Mouse (Mus musculus): ENCODE data around the gene Itgb7.
"Not testable (repeated sequence)": the region's sequence is repeated elsewhere in the genome, so short reads cannot be mapped to it uniquely, and the experiment has no call there.

The Itgb7 gene

DNA sequence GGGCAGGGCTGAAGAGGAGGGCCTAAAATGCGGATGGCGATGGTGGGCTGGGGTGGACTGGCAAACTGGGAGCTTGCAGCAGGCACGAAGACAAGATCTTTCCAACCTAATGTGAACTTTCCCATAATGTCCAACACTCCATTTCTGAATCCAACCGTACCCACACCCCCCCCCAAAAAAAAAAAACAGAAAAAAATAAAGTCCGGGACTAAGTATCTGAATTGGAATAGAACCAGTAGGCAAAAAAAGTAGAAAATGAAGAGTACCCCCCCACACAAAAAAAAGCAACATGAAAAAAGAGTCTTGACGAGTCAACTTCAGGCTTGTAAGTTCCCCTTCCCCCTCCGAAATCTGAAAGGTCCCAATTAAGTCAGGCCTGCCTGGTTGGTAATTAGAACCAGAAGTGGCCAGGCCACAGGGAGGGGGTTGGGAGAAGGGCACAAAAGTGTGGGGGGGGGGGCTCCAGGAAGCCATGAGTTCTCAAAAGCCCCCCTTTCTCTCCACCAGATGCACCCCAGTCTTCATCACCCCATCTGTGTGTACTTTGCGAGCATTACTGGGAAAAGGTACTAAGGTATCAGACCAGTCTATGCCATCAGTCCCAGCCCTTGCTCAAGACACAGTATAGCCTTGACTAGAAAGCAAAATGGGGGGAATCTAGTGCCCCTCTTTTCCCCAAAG lies 16.5 kb upstream of the Itgb7 start:
- DNase-seq, result no peak

DNA sequence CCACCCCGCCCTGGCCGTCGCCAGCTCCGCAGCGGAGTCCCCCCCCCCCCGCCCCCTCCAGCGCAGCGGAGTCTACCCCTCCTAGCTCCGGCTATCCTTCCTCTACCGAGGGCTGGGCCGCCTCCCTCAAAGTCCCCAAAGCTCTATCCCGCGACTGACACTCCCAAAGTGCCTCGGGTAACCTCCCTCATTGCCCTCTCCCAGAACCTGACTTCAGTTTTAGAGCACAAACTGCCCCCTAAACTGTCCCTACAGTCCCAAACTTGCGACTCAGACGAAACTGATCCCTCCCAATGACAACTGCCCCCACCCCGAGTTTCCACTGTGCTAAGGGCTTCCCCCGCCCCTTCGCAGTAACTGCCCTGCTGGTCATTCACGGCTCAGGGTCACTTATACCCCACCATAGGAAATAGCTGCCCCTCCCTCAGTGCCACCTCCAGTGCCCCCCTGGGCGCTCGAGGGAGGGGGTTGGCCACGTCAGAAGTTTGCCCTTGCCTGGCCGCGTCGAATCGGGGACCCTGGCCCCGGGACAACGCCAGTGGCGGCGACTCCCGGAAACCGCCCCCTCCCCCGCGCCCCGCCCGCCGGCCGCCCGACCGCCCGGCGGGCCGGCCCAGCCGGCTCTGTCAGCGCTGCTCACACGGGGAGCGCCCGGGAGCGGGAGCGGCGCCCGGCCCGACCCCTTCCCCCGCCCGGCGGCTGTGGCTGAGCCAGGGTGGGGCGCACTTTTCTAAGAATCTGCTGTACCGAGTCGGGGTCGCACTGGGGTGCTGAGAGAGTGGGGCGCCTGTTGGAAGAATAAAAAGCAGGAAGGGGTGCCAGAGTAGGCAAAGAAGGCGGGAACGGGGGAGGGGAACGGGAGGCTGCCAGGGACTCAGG lies 15.7 kb upstream of the Itgb7 start:
- peak; percentile 16 to 33 for DNase-seq

DNA sequence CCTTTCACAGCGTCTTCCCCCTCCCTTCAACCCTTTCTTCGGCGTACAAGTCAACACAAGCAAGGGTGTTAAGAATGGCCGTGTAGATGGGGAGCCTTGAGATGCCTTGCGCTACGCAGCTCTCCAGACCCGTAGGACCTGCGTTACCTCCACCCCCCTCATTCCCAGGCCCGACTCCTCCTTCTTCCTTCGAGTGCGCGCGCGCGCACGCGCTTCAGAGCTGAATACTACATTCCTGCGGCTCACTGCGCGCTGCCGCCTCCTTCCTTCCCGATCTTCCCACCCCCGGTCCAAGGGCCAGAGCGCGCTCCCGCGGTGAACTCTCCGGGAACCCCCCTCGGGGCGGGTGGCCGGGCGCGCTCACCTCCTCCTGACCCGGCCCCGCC lies 15.1 kb upstream of the Itgb7 start:
- DNase-seq, result peak; percentile 87 to 88

DNA sequence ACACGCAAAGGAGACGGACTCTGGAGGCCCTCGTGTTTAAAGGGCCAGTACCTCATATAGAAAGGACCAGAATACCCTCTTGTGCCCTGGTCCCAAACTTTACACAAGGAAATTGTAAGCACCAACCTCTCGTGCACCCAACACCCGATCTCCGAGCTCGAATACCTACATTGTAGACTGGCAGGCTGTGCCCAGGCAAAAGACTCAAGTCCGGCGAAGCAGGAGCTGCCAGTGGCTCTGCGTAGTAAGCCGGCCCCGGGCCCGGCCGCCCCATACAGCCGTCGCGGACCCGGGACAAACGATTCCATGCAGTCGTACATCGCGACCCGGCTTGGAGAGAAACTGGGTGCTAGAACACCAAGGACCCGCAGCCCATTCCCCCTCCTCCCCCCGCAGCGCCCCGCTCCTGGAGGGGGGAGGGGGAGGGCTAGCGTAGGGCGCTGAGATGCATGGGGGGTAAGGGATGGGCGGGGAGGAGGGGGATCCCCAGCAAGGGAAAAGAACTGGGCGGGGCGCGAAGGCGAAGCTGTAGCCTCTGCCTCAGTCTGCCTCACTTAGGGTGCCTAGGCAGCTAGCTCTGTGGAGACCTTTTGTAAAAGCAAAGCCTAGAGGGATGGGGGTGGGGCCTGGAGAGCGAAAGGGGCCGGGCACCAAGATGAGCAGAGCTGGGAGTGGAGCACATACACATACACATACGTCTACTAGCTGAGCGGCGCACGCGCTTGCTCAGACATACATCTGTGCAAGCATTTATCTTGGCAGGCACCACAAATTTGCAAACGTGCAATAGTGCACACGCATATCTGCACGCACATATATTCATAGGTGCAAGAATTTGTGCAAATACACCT lies 14.4 kb upstream of the Itgb7 start:
- DNase-seq, result peak; percentile 60 to 68

DNA sequence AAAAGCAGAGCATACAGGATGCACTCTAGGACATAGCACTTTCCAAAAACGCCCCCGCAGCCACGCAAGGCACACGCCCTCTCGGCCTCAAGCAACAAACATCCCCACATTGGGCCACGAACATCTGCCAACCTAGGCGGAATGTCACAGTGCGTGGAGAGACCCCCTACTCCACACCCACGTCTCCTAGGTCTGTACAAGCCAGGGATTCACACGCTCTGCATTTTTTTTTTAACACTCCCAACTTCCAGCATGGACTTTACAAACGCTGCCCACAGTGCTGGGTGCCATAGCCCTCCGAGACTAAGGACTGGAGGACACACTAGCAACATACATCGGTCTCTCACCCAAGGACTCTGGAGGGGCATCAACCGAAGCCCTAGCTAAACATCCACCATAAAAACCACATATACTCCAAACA lies 13.7 kb upstream of the Itgb7 start:
- peak in 1 of 2 experiments; percentile 16 for DNase-seq

DNA sequence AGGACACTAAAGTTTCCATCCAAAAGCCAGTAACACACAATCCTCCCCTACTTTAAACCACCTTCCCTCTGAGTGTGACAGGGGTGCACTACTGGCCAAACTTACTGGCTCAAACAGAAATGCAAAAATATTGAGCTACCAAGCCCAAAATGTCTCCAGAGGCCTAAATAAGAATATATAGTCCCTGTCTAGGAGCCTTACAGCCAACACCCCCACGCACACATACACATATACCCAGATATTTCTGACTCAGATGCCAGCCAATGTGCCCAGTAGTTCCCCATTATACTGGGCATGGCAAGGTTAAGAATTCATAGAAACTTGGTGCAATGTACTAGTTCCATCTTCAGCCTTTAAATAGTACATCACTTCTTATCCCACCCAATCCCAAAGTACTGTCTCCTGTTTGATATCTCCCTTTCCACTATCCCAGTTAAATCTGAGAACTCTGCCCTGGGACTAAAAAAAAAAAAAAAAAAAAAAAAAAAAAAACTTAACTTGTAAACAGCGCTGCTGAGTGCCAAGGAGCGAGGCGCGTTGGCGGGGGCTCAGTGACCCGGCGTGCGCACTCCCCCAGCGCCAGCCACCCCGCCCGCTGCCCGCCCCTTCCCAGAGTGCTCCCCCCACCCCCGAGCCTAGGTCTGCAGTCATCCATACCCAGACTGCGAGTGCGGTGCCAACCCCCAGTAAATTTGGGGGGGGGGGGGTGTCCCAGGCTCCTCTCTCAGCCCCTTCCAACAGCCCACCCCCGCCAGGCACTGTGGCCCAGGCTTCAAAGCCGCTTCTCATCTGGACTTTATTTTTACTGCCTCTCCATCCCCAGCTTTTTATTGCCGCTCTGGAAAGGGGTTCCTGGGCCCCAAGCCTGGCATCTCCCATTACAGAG lies 12.8 kb upstream of the Itgb7 start:
- DNase-seq, result no peak

DNA sequence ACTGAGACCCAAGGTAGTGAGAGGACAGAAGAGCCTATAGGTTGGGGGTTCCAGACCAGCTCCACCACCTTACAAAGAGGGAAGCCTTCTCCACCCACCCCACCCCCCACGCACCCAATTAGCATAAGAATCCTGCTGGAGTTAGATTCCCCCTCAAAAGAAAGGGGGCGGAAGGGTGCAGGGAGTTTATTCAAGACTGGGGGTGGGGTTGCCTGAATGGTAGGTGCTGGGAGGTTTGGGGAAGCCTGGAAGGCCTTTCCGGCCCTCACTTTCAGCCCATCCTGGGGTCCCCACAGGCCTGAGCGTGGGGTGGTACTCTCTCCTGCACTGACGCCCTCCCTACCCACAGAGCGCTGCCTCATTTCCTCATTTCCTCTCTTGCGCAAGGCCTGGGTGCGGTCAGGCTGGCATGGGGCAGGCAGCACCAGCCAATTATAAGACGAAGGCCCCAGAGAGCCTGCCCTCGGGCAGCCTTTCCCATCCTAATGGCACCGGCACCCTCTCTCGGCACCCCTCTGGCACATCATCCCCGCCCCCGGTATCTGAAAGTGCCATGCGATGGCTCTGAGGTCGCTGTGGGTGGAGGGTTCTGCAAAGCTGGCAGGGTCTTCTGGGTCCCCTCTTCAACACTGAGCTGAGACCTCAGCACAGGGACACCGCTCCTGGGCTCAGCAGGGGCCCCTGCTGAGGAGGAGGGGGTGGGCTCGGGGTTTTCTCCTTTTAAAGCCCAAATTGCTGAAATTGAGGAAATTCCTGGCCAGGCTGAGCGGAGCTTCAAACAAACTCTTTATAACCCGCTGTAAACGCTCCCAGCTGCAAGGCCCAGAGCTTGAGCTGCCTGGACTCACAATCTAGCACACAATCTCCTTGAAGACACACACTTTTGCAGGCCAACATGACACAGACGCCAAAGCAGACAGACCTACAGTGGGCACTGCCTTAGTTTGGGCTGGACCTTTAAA lies 11.8 kb upstream of the Itgb7 start:
- no peak for DNase-seq

DNA sequence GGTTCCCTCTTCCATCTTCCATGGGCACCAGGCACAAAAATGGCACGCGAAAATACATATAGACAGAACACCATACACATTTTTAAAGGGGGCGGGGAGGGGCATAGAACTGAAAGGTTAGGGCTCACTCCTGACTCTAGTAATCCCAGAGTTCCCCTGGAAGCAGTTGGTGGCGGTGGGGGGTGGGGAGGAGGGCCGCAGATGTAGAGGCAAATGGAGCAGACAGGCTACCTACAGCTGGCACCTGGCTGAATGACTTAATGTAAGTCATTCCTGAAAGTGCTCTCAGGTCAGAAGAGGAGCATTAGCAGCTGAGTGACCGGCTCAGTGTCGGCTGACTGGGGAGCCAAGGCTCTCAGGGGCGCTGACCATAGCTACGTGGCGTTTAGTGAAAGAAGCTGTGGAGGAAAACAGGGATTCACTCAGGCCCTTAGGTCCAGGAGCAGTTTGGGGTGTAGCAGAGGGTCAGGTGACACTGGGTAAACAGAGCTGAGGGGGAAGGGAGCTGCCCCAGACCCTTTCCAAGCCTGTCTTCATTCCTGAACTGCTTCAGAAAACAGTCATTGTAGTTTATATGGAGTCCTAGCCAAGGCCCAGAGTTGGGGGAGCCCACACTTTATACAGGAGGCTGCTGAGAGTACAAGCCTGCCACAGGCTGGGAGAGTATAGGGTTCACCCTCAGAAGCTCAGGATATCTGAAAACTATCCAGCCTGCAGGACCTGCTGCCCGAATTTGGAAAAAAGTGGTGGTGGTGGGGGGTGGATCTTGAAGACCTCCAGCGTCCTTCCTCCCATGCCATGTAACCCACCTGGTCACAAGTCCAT lies 10.9 kb upstream of the Itgb7 start:
- no peak for DNase-seq

DNA sequence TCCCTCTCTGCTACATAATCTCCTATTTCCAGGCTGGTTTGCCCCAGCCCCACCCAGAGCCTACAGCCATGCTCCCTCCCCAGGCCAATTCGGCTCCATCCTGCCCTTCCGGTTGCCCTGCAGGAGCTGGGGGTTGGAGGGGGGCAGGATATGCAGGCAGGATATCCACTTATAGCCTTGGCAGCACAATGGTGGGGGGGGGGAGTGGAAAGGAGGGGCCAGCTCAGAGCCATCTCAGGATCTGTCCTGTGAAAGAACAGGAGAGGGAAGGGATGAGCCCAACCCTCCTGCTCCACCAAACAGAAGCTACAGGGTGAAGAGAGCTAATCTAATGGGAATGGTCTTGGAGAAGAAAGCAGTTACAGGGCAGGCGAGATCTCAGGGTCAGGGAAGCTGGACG lies 8.9 kb upstream of the Itgb7 start:
- DNase-seq, result no peak

DNA sequence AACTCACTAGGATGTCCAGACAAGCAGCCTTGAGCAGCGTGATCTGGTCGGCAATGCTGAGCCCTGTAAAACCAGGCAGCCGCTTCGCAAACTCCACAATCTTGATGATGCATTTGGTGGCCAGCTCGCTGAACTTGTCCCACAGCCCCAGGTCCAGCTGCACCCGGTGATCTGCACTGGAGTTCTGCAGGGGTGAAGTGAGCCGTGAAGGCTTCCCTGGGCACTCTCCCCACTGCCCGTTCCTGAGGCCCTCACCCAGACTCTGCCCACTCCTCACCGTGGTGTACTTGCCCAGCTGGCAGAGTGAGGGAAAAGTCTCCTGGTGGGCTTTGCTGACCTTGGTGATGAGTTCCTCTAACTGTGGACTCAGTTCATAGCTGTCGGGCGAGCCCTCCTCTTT lies 8.1 kb upstream of the Itgb7 start:
- no peak for DNase-seq

DNA sequence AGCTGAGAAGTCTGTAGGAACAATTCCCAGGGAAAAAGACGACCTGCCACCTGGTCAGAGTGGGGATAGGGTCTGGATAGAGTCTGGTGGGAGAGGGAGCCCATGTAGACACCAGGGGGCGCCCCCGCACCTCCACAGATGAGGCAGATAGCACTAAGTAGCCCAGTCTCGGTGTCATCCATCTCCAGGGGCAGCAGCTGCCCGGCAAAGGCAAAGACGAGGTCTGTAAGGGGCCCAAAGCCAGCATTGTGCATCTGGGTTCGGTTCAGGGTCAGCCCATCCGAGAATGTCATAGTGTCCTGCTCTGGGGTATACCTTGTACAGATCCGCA lies 7.5 kb upstream of the Itgb7 start:
- DNase-seq, result peak; percentile 75 to 80

DNA sequence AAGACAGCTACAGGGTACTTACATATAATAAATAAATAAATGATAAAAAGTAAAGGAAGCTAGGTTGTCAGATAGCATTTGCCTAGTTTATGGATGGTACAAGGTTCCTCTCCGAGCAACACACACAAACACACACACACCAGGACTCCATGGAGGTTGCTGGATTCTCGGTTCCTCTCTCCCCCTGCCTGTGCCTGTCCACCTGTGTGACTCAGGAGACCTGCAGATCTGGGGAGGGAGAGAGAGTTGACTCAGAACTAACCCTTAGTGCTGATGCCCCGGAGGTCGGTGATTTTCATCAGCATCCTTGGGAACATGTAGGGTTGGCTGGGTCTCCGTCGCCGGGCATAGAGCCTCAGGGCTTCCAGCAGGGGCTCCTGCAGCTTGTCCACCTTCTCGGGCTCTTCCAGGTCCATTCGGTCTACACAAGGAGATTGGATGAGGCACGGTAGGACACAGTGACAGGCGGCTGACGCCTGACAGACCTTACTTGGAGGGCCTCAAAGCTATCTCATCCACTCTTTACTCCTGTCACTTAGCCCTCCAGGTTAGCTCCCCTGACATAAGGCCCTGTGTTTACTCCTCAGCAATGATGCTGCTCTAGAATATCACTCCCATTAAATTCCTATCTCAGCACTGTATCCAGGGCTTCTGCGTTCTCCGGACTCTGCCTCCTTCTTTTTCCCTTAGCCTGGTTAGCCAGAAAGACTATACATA lies 7.0 kb upstream of the Itgb7 start:
- no peak for DNase-seq

DNA sequence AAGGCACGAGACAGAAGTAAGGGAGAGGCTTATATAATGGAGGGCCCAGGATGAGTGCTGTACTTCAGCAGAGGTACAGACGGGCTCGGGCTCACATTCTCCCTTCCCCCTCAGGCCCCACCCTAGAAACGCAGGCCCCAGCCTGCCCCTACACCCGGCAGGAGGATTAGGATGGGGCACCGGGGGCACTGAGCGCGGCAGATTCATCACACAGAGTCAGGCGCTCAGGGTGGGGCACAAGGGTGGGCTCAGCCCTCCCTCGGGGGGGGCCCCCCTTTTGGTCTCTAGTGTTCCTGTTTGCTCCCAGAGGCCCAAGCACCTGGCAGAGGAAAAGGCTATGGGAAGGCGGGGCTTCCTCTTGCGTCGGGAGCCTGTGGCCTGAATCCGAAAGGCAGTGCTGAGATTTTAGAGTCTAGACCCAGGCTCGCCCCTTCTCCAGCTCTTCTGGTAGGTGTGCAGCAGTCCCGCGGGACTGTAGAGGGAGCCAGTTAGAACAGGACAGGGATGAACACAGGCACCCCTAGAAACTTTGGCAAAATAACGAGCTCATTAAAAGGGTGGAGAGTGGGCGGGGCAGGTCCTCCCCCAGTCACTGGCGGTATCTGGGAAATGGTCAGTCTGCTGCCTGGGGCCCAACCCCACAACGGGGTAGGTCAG lies 3.8 kb upstream of the Itgb7 start:
- DNase-seq, result no peak

DNA sequence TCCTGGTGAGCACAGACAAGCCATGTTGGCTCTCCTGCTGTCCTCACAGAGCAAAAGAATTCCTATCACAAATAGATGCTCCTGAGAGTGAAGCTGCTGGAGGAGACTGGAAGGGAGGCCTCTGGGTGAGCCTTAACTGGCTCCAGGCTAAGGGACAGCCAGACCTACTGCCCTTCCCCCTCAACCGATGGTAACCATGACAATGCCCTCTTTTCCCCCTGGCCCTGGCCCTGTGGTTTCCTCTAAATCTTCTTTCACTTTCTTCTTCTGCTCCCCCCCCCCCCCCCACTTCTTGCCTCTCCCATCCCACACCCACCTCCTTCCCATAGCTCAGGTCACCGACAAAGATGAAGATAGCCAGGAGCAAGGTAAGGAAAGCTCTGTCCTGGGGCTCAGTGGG lies 2.2 kb upstream of the Itgb7 start:
- no peak for DNase-seq

DNA sequence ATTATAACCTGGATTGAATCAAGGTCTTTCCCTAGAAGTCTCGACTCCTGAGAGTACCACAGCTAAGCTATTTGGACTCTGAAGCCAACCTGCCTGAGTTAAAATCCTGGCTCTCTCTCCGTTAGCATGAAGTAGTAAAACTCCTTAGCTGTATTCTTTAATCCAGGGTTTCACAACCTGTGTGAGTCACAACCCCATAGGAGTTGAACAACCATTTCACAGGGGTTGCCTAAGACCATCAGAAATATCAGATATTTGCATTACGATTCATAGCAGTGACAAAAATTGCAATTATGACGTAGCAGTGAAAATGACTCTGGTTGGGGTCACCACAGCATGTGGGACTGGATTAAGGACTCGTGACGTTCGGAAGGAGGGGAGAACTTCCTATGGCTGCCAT lies 1.0 kb upstream of the Itgb7 start:
- no peak for DNase-seq

DNA sequence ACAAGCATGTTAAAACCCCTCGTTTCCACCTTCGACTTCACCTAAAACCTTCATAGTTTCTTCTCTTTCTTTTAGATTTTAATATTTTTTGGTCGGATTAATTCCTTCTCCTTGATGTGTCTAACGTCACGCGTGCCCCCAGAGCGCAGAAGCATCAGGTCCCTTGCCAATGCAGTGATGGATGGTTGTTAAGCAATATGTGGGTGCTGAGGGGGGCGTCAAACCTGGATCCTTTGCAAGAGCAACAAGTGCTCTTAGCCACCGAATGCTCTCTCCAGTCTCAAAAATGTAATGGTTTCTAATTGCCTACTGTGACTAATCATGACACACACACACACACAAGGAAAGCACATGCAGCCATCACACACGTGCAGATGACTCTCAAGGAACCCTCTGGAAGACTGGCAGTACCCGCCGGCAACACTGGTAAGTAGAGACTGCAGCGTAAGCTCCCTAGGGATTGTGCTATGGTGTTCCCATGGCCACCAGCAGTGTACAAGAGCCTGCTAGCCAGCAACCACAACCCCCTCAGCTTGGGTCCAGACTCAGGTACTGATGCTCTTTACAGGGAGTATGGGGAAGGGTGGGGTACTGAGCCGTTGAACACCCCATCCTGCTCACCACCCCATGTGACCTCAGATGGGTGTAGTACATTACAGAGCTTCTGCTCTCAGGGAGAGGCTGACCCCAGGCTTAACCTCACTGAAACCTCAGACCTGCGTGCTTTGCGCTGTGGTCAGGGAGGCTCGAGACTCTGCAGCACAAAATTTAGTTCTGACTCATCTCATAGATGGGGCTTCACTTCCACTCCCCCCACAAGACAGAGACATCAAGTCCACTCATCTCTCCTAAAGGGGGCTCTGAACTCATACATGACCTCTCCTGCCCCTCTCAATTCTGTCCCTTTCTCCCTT lies 1.1 kb downstream of the Itgb7 start:
- no peak for DNase-seq

DNA sequence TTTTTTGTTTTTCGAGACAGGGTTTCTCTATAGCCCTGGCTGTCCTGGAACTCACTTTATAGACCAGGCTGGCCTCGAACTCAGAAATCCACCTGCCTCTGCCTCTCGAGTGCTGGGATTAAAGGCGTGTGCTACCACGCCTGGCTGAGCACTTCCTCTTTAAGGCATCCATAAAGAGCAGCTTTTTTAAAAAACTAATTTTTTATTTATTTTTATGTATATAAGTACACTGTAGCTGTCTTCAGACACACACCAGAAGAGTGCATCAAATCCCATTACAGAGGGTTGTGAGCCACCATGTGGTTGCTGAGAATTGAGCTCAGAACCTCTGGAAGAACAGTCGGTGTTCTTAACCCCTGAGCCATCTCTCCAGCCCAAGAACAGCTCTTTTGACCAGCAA lies 6.1 kb downstream of the Itgb7 start:
- DNase-seq, result not testable (repeated sequence)
